Mouse (Mus musculus): ENCODE measurements around the gene Ccdc43. TPM values are rescaled to one million over a fixed set of nuclear protein-coding genes. Genes with fewer than 3 reads are reported as not detected.
"Not testable (repeated sequence)": the region's sequence is repeated elsewhere in the genome, so short reads cannot be mapped to it uniquely, and the experiment has no call there.

Gene Ccdc43
- polyA plus RNA-seq, 1 experiment: 25.6 TPM

DNA sequence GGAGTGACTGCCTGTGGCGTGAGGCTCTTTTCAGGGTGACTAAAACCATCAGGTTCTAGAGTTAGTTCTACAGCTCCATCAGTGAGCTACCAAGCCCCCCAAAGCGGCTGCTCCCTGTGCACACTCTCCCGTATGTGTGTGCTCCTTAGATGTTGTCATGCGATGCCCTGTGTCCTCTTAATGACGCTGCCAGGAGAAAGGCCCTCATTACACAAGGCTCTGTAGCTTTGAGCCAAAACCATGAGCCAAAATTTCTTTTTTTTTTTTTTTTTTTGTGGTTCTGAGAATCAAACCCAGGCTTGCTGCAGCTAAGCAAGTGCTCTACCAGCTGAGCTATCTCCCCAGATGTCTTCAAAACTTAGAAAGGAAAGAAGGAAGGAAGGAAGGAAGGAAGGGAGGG lies 35.6 kb upstream of the Ccdc43 start:
- H3K27ac ChIP-seq (ENCODE audit: insufficient read depth, low read length): no peak overlapping the region
- H3K4me1 ChIP-seq (ENCODE audit: control insufficient read depth, insufficient read depth, low read length): no peaks in the 10 kb centered on the region; the same call in 1 of the 2 replicates
- H3K4me3 ChIP-seq (ENCODE audit: insufficient read depth, low read length): no peak overlapping the region
- TF ChIP-seq CTCF (IDR thresholded peaks at IDR 0.05; ENCODE audit: borderline replicate concordance, insufficient read depth, low read length) (no peak), POLR2A (IDR thresholded peaks at IDR 0.05; ENCODE audit: low read depth, low read length) (no peak)

DNA sequence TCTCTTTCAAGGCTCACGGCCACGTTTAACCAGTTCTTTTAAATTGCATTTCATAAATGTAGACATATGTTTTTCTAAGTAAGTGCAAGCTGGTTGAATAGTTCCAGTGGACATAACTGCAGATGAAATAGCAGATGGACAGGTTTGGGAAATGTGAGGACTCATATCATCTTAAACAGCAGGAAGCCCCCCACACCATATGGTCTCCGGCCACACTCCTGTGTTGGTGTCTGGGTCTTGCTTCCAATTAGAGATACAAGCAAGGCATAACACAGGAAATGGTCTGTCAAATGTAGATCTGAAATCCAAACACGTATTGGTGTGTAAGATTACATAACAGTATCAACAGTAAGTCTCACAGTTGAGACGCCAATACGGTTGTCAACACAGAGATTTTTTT lies 33.8 kb upstream of the Ccdc43 start:
- Histone ChIP-seq H3K27ac (ENCODE audit: insufficient read depth, low read length) (no peak overlapping the region), H3K4me3 (ENCODE audit: insufficient read depth, low read length) (no peak overlapping the region), H3K4me1 (ENCODE audit: control insufficient read depth, insufficient read depth, low read length) (no peaks in the 10 kb centered on the region; the same call in 1 of the 2 replicates)
- TF ChIP-seq CTCF (IDR thresholded peaks at IDR 0.05; ENCODE audit: borderline replicate concordance, insufficient read depth, low read length) (no peak), POLR2A (IDR thresholded peaks at IDR 0.05; ENCODE audit: low read depth, low read length) (no peak)

DNA sequence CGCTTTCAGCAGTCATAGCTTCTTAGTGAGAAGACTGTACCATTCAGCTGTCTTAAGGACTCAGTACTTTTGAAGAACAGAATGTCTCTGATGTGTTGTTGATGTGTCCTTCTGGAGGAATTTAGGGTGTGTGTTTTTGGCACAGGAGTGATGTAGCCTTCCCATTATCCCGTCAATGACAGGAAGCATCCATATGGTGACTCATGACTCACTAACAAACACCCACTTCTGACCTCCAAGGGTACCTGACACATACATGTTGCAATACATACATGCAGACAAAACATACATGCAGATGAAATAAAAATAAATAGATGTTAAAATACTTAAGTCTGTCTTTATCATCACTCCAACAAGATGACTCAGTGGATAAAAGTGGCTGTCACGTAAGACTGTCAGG lies 32.3 kb upstream of the Ccdc43 start:
- no peak overlapping the region for H3K27ac ChIP-seq (ENCODE audit: insufficient read depth, low read length)
- H3K4me1 ChIP-seq (ENCODE audit: control insufficient read depth, insufficient read depth, low read length): no peaks in the 10 kb centered on the region; the same call in 1 of the 2 replicates
- no peak for TF ChIP-seq POLR2A (IDR thresholded peaks at IDR 0.05; ENCODE audit: low read depth, low read length)
- TF ChIP-seq CTCF (IDR thresholded peaks at IDR 0.05; ENCODE audit: borderline replicate concordance, insufficient read depth, low read length): no peak
- H3K4me3 ChIP-seq (ENCODE audit: insufficient read depth, low read length): no peak overlapping the region

DNA sequence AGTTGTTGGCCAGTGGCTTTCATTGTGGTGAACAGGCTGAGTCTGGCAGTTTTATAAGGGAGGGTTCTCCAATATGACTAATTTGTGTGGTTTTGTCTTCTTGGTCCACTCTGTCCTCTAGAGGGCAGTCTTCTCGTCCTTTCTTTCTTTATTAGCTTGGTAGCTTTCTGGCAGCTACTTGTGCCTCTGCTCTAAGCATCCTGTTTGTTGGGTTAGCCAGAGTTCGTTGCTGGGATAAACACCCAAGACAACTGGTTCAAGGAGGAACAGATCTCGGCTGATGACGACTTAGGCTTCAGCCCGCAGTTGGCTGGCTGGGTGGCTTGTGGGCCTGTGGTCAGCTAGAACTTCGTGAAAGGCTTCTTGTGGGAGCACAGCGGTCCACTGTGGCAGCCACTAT lies 31.0 kb upstream of the Ccdc43 start:
- TF ChIP-seq POLR2A (IDR thresholded peaks at IDR 0.05; ENCODE audit: low read depth, low read length): no peak
- TF ChIP-seq CTCF (IDR thresholded peaks at IDR 0.05; ENCODE audit: borderline replicate concordance, insufficient read depth, low read length): no peak
- Histone ChIP-seq H3K4me3 (ENCODE audit: insufficient read depth, low read length) (no peak overlapping the region), H3K27ac (ENCODE audit: insufficient read depth, low read length) (no peak overlapping the region), H3K4me1 (ENCODE audit: control insufficient read depth, insufficient read depth, low read length) (no peaks in the 10 kb centered on the region; the same call in 1 of the 2 replicates)

DNA sequence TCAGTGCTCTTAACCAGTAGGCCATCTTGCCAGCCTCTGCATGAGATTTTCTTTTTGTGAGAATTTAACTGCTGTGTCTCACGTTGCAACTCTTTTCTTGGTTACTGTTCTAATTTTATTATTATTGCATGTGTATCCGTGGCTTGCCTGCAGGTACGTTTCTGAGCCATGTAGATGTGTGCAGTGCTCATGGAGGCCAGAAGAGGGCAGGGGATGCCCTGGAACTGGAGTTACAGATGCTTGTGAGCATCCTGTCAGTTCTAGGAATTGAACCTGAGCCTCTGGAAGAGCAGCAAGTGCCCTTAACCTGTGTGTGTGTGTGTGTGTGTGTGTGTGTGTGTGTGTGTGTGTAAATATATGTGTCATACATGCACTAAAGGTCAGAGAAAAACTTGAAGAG lies 28.0 kb upstream of the Ccdc43 start:
- TF ChIP-seq POLR2A (IDR thresholded peaks at IDR 0.05; ENCODE audit: low read depth, low read length) (no peak), CTCF (IDR thresholded peaks at IDR 0.05; ENCODE audit: borderline replicate concordance, insufficient read depth, low read length) (peak; percentile 55; the same call in 1 of the 2 replicates)
- no peaks in the 10 kb centered on the region; the same call in 1 of the 2 replicates for H3K4me1 ChIP-seq (ENCODE audit: control insufficient read depth, insufficient read depth, low read length)
- H3K4me3 ChIP-seq (ENCODE audit: insufficient read depth, low read length): no peak overlapping the region
- H3K27ac ChIP-seq (ENCODE audit: insufficient read depth, low read length): no peak overlapping the region

DNA sequence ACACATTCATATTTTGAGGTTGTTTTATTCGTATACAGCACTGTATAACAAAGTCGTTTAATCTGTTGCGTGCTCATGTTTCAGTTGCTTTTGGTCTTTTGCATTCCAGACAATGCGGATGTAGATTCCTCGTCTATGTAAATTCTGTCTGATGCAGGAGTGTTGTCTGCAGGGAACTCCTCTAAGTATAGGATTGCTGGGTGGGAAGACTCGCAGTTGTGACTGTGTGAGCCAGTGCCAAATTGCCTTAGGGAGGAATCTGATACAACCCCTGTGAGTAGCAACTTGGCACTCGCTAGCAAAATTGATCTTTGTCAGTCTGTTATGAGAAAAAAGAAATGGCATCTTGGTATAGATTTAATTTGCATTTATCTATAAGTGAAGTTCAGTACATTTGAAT lies 18.6 kb upstream of the Ccdc43 start:
- TF ChIP-seq CTCF (IDR thresholded peaks at IDR 0.05; ENCODE audit: borderline replicate concordance, insufficient read depth, low read length): no peak
- no peak for TF ChIP-seq POLR2A (IDR thresholded peaks at IDR 0.05; ENCODE audit: low read depth, low read length)
- H3K27ac ChIP-seq (ENCODE audit: insufficient read depth, low read length): no peak overlapping the region
- no peak overlapping the region for H3K4me3 ChIP-seq (ENCODE audit: insufficient read depth, low read length)
- no peaks in the 10 kb centered on the region for H3K4me1 ChIP-seq (ENCODE audit: control insufficient read depth, insufficient read depth, low read length)

DNA sequence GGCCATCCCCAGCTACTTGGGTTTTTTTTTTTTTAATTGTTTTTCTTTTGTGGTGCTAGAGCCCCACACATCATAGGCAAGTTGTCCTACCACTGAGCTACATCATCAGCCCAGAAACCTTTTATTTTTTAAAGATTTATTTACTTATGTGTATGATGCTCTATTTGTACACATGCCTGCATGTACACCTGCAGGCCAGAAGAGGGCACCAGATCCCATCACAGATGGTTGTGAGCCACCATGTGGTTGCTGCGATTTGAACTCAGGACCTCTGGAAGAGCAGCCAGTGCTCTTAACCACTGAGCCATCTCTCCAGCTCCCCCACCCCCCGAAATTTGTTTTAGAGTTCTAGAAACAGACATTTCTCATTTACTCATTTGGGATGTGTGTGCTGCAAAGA lies 17.0 kb upstream of the Ccdc43 start:
- H3K4me1 ChIP-seq (ENCODE audit: control insufficient read depth, insufficient read depth, low read length); H3K4me3 ChIP-seq (ENCODE audit: insufficient read depth, low read length); H3K27ac ChIP-seq (ENCODE audit: insufficient read depth, low read length): not testable (repeated sequence)

GRCm38 (mm10) chr11:102712411-102712810 lies 14.8 kb upstream of the Ccdc43 start:
- no peak for TF ChIP-seq POLR2A (IDR thresholded peaks at IDR 0.05; ENCODE audit: low read depth, low read length)
- no peak for TF ChIP-seq CTCF (IDR thresholded peaks at IDR 0.05; ENCODE audit: borderline replicate concordance, insufficient read depth, low read length)
- Histone ChIP-seq H3K4me3 (ENCODE audit: insufficient read depth, low read length) (no peak overlapping the region), H3K4me1 (ENCODE audit: control insufficient read depth, insufficient read depth, low read length) (no peaks in the 10 kb centered on the region), H3K27ac (ENCODE audit: insufficient read depth, low read length) (no peak overlapping the region)

DNA sequence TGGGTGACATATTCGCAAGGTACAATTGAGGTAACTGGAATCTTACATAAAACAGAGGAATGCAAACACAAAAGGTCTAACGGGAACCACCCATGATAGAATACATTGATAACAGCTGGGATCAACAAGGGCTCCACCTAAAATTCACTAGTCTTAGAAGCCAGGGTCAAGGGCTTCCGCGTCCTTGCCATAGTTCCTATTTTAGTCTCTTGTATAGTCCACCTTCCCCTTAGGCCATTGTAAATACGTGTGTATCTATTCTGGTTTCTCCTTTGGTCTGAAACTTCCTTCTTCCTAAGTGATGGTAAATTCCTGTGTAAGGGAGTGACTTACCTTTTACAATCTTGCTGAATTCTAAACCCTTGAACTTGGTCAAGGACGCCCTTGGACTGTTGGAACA lies 4.6 kb upstream of the Ccdc43 start:
- not testable (repeated sequence) for H3K4me1 ChIP-seq (ENCODE audit: control insufficient read depth, insufficient read depth, low read length); H3K27ac ChIP-seq (ENCODE audit: insufficient read depth, low read length); H3K4me3 ChIP-seq (ENCODE audit: insufficient read depth, low read length)

DNA sequence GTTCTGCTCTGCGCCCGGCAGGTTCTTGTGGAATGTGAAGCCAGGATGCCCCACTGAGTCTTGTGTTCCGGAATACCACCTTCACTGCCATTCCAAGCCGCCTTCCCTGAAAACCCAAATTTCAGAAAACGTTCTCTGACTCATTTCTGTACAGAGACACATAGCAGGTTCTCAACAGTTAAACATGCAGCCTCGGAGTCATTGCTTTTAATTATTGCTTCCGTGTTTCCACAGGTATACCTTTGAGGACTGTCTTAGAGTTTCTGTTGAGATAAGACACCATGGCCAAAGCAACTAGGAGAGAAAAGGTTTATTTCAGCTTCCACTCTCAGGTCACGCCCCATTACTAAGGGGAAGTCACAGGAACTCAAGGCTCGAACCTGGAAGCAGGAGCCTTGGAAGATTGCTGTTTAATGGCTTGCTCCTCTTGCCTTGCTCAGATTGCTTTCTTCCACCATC lies 465 bp upstream of the Ccdc43 start:
- TF ChIP-seq POLR2A (IDR thresholded peaks at IDR 0.05; ENCODE audit: low read depth, low read length) (no peak), CTCF (IDR thresholded peaks at IDR 0.05; ENCODE audit: borderline replicate concordance, insufficient read depth, low read length) (no peak)
- peaks cover 4% of the 10 kb centered on the region; the same call in 1 of the 2 replicates for H3K4me1 ChIP-seq (ENCODE audit: control insufficient read depth, insufficient read depth, low read length)
- peak overlapping the region; percentile 92 for H3K4me3 ChIP-seq (ENCODE audit: insufficient read depth, low read length)
- H3K27ac ChIP-seq (ENCODE audit: insufficient read depth, low read length): no peak overlapping the region

GRCm38 (mm10) chr11:102695289-102695688 lies 2.3 kb downstream of the Ccdc43 start:
- no peak overlapping the region for H3K4me3 ChIP-seq (ENCODE audit: insufficient read depth, low read length)
- no peak for TF ChIP-seq POLR2A (IDR thresholded peaks at IDR 0.05; ENCODE audit: low read depth, low read length)
- TF ChIP-seq CTCF (IDR thresholded peaks at IDR 0.05; ENCODE audit: borderline replicate concordance, insufficient read depth, low read length): no peak
- H3K27ac ChIP-seq (ENCODE audit: insufficient read depth, low read length): no peak overlapping the region
- H3K4me1 ChIP-seq (ENCODE audit: control insufficient read depth, insufficient read depth, low read length): peaks cover 4% of the 10 kb centered on the region; the same call in 1 of the 2 replicates

Data from embryonic fibroblast, embryonic 13.5 days (primary cell).